Mouse (Mus musculus) brown adipose tissue, adult 24 weeks (tissue): ENCODE data around the gene Bphl. TPM values are rescaled to one million over a fixed set of nuclear protein-coding genes. Genes with fewer than 3 reads are reported as not detected.

Experiments
- H3K27ac ChIP-seq: fragments of 200-500 bp; replicated peaks from 2 replicates; pipeline ENCODE4 v1.5.1; 2012; ENCODE audit warnings: low read depth, mild to moderate bottlenecking, low read length
- H3K4me1 ChIP-seq: fragments of 200-500 bp; 2 replicates; pipeline ENCODE4 v1.6.1; 2012; ENCODE audit warnings: low read length, mixed read lengths; ENCODE audit not compliant: control insufficient read depth, insufficient read depth, insufficient read length
- H3K4me3 ChIP-seq: fragments of 200-500 bp; 2 replicates; pipeline ENCODE4 v1.5.1; 2012; ENCODE audit warnings: low read depth, mild to moderate bottlenecking, low read length, moderate library complexity; ENCODE audit not compliant: insufficient read depth
- polyA plus RNA-seq: library from polyadenylated mRNA; stranded (reverse); fragments of >200 nt; gene quantifications from 2 replicates; pipeline ENCODE4 v1.2.4, GENCODE M21; 2012; ENCODE audit not compliant: missing spikeins, insufficient read depth, insufficient read length

Bphl gene
- polyA plus RNA-seq, 1 experiment: 143 TPM

GRCm38 (mm10) chr13:34040091-34040490 lies 2.7 kb downstream of the Bphl start:
- no peak overlapping the region for H3K27ac ChIP-seq

GRCm38 (mm10) chr13:34043716-34044393 lies 6.5 kb downstream of the Bphl start:
- peaks cover under 1% of the 10 kb centered on the region; the same call in 1 of the 2 replicates for H3K4me1 ChIP-seq
- H3K27ac ChIP-seq: no peak overlapping the region

More at GRCm38 (mm10) chr13:34040091-34040490, 2.7 kb downstream of the Bphl start:
- Histone ChIP-seq H3K4me1 (peaks cover 7% of the 10 kb centered on the region; the same call in 1 of the 2 replicates), H3K4me3 (no peak overlapping the region)

GRCm38 (mm10) chr13:34045511-34046249 lies 8.3 kb downstream of the Bphl start:
- H3K4me3 ChIP-seq: no peak overlapping the region
- H3K27ac ChIP-seq: no peak overlapping the region
- no peaks in the 10 kb centered on the region for H3K4me1 ChIP-seq

More at GRCm38 (mm10) chr13:34043716-34044393, 6.5 kb downstream of the Bphl start:
- H3K4me3 ChIP-seq: no peak overlapping the region

GRCm38 (mm10) chr13:34046421-34047012 lies 9.1 kb downstream of the Bphl start:
- no peak overlapping the region for H3K27ac ChIP-seq
- H3K4me1 ChIP-seq: no peaks in the 10 kb centered on the region
- no peak overlapping the region for H3K4me3 ChIP-seq

GRCm38 (mm10) chr13:34047526-34047925 lies 10.1 kb downstream of the Bphl start:
- H3K27ac ChIP-seq: no peak overlapping the region
- no peak overlapping the region for H3K4me3 ChIP-seq
- no peaks in the 10 kb centered on the region for H3K4me1 ChIP-seq

- peak overlapping the region; percentile 55; the same call in 1 of the 2 replicates for H3K27ac ChIP-seq
- H3K4me3 ChIP-seq: peak overlapping the region; percentile 39; the same call in 1 of the 2 replicates
- no peaks in the 10 kb centered on the region for H3K4me1 ChIP-seq
Measured at GRCm38 (mm10) chr13:34050479-34050878, 13.1 kb downstream of the Bphl start.

- peak overlapping the region; percentile 57; the same call in 1 of the 2 replicates for H3K27ac ChIP-seq
- H3K4me1 ChIP-seq: no peaks in the 10 kb centered on the region
- no peak overlapping the region for H3K4me3 ChIP-seq
Measured at GRCm38 (mm10) chr13:34051692-34052091, 14.3 kb downstream of the Bphl start.

- Histone ChIP-seq H3K4me1 (no peaks in the 10 kb centered on the region), H3K27ac (no peak overlapping the region), H3K4me3 (no peak overlapping the region)
Measured at GRCm38 (mm10) chr13:34053673-34054282, 16.4 kb downstream of the Bphl start.

GRCm38 (mm10) chr13:34054391-34054790 lies 17.0 kb downstream of the Bphl start:
- no peaks in the 10 kb centered on the region for H3K4me1 ChIP-seq
- H3K4me3 ChIP-seq: no peak overlapping the region
- H3K27ac ChIP-seq: no peak overlapping the region

- Histone ChIP-seq H3K4me1 (no peaks in the 10 kb centered on the region), H3K27ac (no peak overlapping the region), H3K4me3 (no peak overlapping the region)
Measured at GRCm38 (mm10) chr13:34054983-34055382, 17.6 kb downstream of the Bphl start.

GRCm38 (mm10) chr13:34057252-34057651 lies 19.9 kb downstream of the Bphl start:
- Histone ChIP-seq H3K27ac (no peak overlapping the region), H3K4me3 (no peak overlapping the region), H3K4me1 (no peaks in the 10 kb centered on the region)

- Histone ChIP-seq H3K4me1 (no peaks in the 10 kb centered on the region), H3K4me3 (no peak overlapping the region), H3K27ac (no peak overlapping the region)
Measured at GRCm38 (mm10) chr13:34060061-34060460, 22.7 kb downstream of the Bphl start.

- H3K4me3 ChIP-seq: no peak overlapping the region
- H3K27ac ChIP-seq: no peak overlapping the region
- H3K4me1 ChIP-seq: no peaks in the 10 kb centered on the region
Measured at GRCm38 (mm10) chr13:34062466-34062865, 25.1 kb downstream of the Bphl start.

- H3K4me3 ChIP-seq: no peak overlapping the region
- H3K27ac ChIP-seq: no peak overlapping the region
- no peaks in the 10 kb centered on the region for H3K4me1 ChIP-seq
Measured at GRCm38 (mm10) chr13:34066351-34066750, 29.0 kb downstream of the Bphl start.

GRCm38 (mm10) chr13:34070296-34070695 lies 32.9 kb downstream of the Bphl start:
- Histone ChIP-seq H3K27ac (no peak overlapping the region), H3K4me1 (no peaks in the 10 kb centered on the region), H3K4me3 (no peak overlapping the region)
